Mouse (Mus musculus) testis, adult 2 months (tissue): Measurements from ENCODE around the gene BC048403. TPM values are rescaled to one million over a fixed set of nuclear protein-coding genes. Genes with fewer than 3 reads are reported as not detected.

Experiments used
- H3K27ac ChIP-seq: fragments of 200-500 bp; 2 replicates; pipeline ENCODE4 v1.5.1; 2012; ENCODE audit warnings: low read depth, low read length; ENCODE audit not compliant: control insufficient read depth, insufficient read depth
- H3K27me3 ChIP-seq: fragments of 200-500 bp; 2 replicates; pipeline ENCODE4 v1.6.1; 2012; ENCODE audit warnings: mild to moderate bottlenecking, low read length, moderate library complexity; ENCODE audit not compliant: control insufficient read depth, insufficient read depth
- H3K36me3 ChIP-seq: fragments of 200-500 bp; 2 replicates; pipeline ENCODE4 v1.6.1; 2012; ENCODE audit warnings: mild to moderate bottlenecking, low read length; ENCODE audit not compliant: control insufficient read depth, insufficient read depth
- H3K4me1 ChIP-seq: fragments of 200-500 bp; 2 replicates; pipeline ENCODE4 v1.6.1; 2012; ENCODE audit warnings: low read length; ENCODE audit not compliant: control insufficient read depth, insufficient read depth
- H3K4me3 ChIP-seq: fragments of 200-500 bp; 2 replicates; pipeline ENCODE4 v1.5.1; 2012; ENCODE audit warnings: low read depth, mild to moderate bottlenecking, low read length, moderate library complexity, mixed read lengths; ENCODE audit not compliant: control insufficient read depth
- CTCF ChIP-seq: fragments of 200-500 bp; IDR thresholded peaks from 2 replicates; pipeline ENCODE4 v1.5.1; 2012; ENCODE audit warnings: low read depth, mild to moderate bottlenecking, inconsistent platforms, low read length, moderate library complexity; ENCODE audit not compliant: control insufficient read depth, insufficient read depth, insufficient replicate concordance
- POLR2A ChIP-seq: fragments of 200-500 bp; IDR thresholded peaks from 2 replicates; pipeline ENCODE4 v1.6.1; 2012; ENCODE audit warnings: low read depth, mild to moderate bottlenecking, inconsistent platforms, low read length, moderate library complexity; ENCODE audit not compliant: control insufficient read depth
- polyA plus RNA-seq: library from polyadenylated mRNA; depleted of rRNA; stranded (reverse); fragments of >200 nt; gene quantifications from 2 replicates; pipeline ENCODE4 v1.2.3, GENCODE M21; 2012; rRNA removed

Gene BC048403
- polyA plus RNA-seq, 1 experiment = 3.0 TPM

DNA sequence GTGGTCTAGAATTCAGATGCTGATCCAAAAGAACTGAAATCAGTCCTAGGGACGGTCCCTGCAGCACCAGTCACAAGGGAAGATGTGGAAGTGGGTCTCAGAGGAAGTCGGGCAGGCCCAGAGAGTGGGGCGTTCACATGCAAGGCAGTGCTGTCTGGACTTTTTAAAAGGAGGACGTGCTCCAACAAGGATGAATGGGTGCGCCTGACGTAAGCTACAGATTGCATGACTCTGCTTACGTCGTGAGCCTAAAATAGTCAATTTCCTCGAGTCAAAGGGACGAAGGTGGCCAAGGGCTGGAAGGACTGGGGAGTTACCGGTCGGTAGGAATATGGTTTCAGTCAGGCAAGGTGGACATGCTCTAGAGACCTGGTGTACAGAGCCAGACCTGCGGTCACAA lies 60.3 kb downstream of the BC048403 start:
- H3K27ac ChIP-seq = no peak overlapping the region
- no peaks in the 10 kb centered on the region for H3K36me3 ChIP-seq
- TF ChIP-seq CTCF (no peak), POLR2A (no peak)
- H3K27me3 ChIP-seq = no peaks in the 10 kb centered on the region
- no peak overlapping the region for H3K4me3 ChIP-seq
- no peaks in the 10 kb centered on the region for H3K4me1 ChIP-seq

Other genes with a start within 250 kb of the BC048403 start
- gene Tbk1, start 153.2 kb upstream of the BC048403 start, polyA plus RNA-seq = 6.0 and 7.0 TPM in 2 replicates
- gene Xpot, start 113.6 kb upstream of the BC048403 start, polyA plus RNA-seq = 42.4 and 43.9 TPM in 2 replicates
- 2.3 and 2.8 TPM in 2 replicates for gene D930020B18Rik, start 98.3 kb upstream of the BC048403 start, polyA plus RNA-seq